Mouse (Mus musculus): ENCODE results near the gene Tbc1d2. TPM values are rescaled to one million over a fixed set of nuclear protein-coding genes. Genes with fewer than 3 reads are reported as not detected.
"Not testable (repeated sequence)": the region's sequence is repeated elsewhere in the genome, so short reads cannot be mapped to it uniquely, and the experiment has no call there.

Tbc1d2 gene
- total RNA-seq, 2 experiments from 2014 or later, result 1.2 to 1.5 TPM

- intact Hi-C loops (cut with DNase I), result no loop called here
- DNase-seq (ENCODE audit: low spot score), result no peak
Measured at GRCm38 (mm10) chr4:46649161-46649560, 848 bp downstream of the Tbc1d2 start.

GRCm38 (mm10) chr4:46643676-46644112, 6.3 kb downstream of the Tbc1d2 start:
- intact Hi-C loops (cut with DNase I), result no loop called here
- no peak for DNase-seq (ENCODE audit: low spot score)

GRCm38 (mm10) chr4:46642924-46643675, 6.9 kb downstream of the Tbc1d2 start:
- intact Hi-C loops (cut with DNase I), result no loop called here
- peak; percentile 30 for DNase-seq (ENCODE audit: low spot score)

- intact Hi-C loops (cut with DNase I), result no loop called here
- no peak for DNase-seq (ENCODE audit: low spot score)
Measured at GRCm38 (mm10) chr4:46641283-46641682, 8.7 kb downstream of the Tbc1d2 start.

GRCm38 (mm10) chr4:46639866-46640265, 10.1 kb downstream of the Tbc1d2 start:
- intact Hi-C loops (cut with DNase I), result no loop called here
- DNase-seq (ENCODE audit: low spot score), result no peak

GRCm38 (mm10) chr4:46637250-46637649, 12.8 kb downstream of the Tbc1d2 start:
- DNase-seq (ENCODE audit: low spot score); intact Hi-C loops (cut with DNase I): not testable (repeated sequence)

GRCm38 (mm10) chr4:46635702-46636430, 14.1 kb downstream of the Tbc1d2 start:
- intact Hi-C loops (cut with DNase I), result no loop called here
- DNase-seq (ENCODE audit: low spot score), result no peak

GRCm38 (mm10) chr4:46634881-46635280, 15.1 kb downstream of the Tbc1d2 start:
- intact Hi-C loops (cut with DNase I), result no loop called here
- DNase-seq (ENCODE audit: low spot score), result no peak

GRCm38 (mm10) chr4:46633565-46633964, 16.4 kb downstream of the Tbc1d2 start:
- intact Hi-C loops (cut with DNase I); DNase-seq (ENCODE audit: low spot score): not testable (repeated sequence)

GRCm38 (mm10) chr4:46632465-46632864, 17.5 kb downstream of the Tbc1d2 start:
- DNase-seq (ENCODE audit: low spot score), result no peak
- intact Hi-C loops (cut with DNase I), result no loop called here

GRCm38 (mm10) chr4:46630390-46630789, 19.6 kb downstream of the Tbc1d2 start:
- DNase-seq (ENCODE audit: low spot score), result no peak
- intact Hi-C loops (cut with DNase I), result no loop called here

GRCm38 (mm10) chr4:46628873-46629272, 21.1 kb downstream of the Tbc1d2 start:
- intact Hi-C loops (cut with DNase I), result no loop called here

GRCm38 (mm10) chr4:46628081-46628480, 21.9 kb downstream of the Tbc1d2 start:
- DNase-seq (ENCODE audit: low spot score), result no peak
- intact Hi-C loops (cut with DNase I), result no loop called here

More at GRCm38 (mm10) chr4:46628873-46629272, 21.1 kb downstream of the Tbc1d2 start:
- no peak for DNase-seq (ENCODE audit: low spot score)

- intact Hi-C loops (cut with DNase I), result no loop called here
- DNase-seq (ENCODE audit: low spot score), result no peak
Measured at GRCm38 (mm10) chr4:46625101-46625500, 24.9 kb downstream of the Tbc1d2 start.

- DNase-seq (ENCODE audit: low spot score), result no peak
- intact Hi-C loops (cut with DNase I), result no loop called here
Measured at GRCm38 (mm10) chr4:46623007-46623406, 27.0 kb downstream of the Tbc1d2 start.

- intact Hi-C loops (cut with DNase I), result no loop called here
- DNase-seq (ENCODE audit: low spot score), result no peak
Measured at GRCm38 (mm10) chr4:46620946-46621345, 29.1 kb downstream of the Tbc1d2 start.

GRCm38 (mm10) chr4:46620330-46620729, 29.7 kb downstream of the Tbc1d2 start:
- intact Hi-C loops (cut with DNase I), result no loop called here
- no peak for DNase-seq (ENCODE audit: low spot score)

GRCm38 (mm10) chr4:46618196-46618817, 31.7 kb downstream of the Tbc1d2 start:
- intact Hi-C loops (cut with DNase I), result no loop called here

GRCm38 (mm10) chr4:46617408-46617807, 32.6 kb downstream of the Tbc1d2 start:
- intact Hi-C loops (cut with DNase I), result no loop called here
- DNase-seq (ENCODE audit: low spot score), result no peak

More at GRCm38 (mm10) chr4:46618196-46618817, 31.7 kb downstream of the Tbc1d2 start:
- DNase-seq (ENCODE audit: low spot score), result no peak

GRCm38 (mm10) chr4:46614641-46615040, 35.4 kb downstream of the Tbc1d2 start:
- DNase-seq (ENCODE audit: low spot score), result no peak
- intact Hi-C loops (cut with DNase I), result loop anchor here (5.0 kb wide), 1 partner anchor 423 kb away; no protein-coding TSS in a partner anchor

GRCm38 (mm10) chr4:46613618-46614017, 36.4 kb downstream of the Tbc1d2 start:
- no peak for DNase-seq (ENCODE audit: low spot score)
- intact Hi-C loops (cut with DNase I), result loop anchor here (5.0 kb wide), 1 partner anchor 424 kb away; no protein-coding TSS in a partner anchor
